Mouse (Mus musculus) megakaryocyte, embryonic 14.5 days (primary cell): ENCODE results near the gene Asb15.

Experiments used
- FLI1 ChIP-seq: IDR thresholded peaks from 2 replicates; pipeline ENCODE4 v1.6.1; 2012; ENCODE audit warnings: low read length, inconsistent platforms, mixed read lengths
- GATA1 ChIP-seq: IDR thresholded peaks from 3 replicates; pipeline ENCODE4 v1.6.1; 2012; ENCODE audit warnings: mixed read lengths, low read length, inconsistent platforms, borderline replicate concordance

- TF ChIP-seq GATA1: no peak
- TF ChIP-seq FLI1: no peak
Observed at GRCm38 (mm10) chr6:24525705-24526104, 2.2 kb upstream of the Asb15 start.
